Mouse (Mus musculus) G1E-ER4 (cell line): ENCODE results near the gene Hectd4. TPM values are rescaled to one million over a fixed set of nuclear protein-coding genes. Genes with fewer than 3 reads are reported as not detected.
A peak's percentile ranks its signal among the peaks of the same experiment; 100 is the strongest.

ENCODE experiments used
- GATA1 ChIP-seq: IDR thresholded peaks from one replicate; pipeline ENCODE4 v1.8.0; 2012; ENCODE audit warnings: low read length, inconsistent platforms
- polyA plus RNA-seq: library from polyadenylated mRNA; stranded (reverse); fragments of >175 nt; gene quantifications from 2 replicates; pipeline ENCODE4 v1.2.3, GENCODE M21; 2012

Gene Hectd4
- polyA plus RNA-seq, 1 experiment: 15.6 TPM

DNA sequence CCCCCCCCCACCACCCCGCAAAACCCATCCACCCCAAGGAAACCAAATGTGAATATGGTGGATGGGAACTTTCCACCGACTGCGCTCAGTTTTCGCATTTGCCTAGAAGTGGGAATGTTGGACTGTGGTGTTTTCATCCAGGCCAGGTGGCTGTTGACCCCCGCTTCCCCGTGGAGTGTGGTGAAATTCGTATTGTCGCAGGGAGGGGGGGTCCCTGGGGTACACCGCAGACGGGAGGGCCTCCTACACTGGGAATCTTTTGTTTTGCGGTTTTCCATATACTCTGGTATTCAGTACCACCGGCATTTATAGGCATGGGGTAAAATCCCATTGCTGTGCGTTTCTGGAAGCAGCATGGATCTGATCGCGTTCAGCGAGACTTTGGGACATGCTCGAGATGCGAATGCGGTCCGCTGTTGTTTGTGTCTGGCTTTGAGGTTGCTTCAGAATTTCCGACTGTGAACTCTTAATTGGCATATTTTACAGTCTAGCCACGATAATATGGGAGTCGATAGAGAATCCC is 1.4 kb downstream of the Hectd4 start:
- no peak for TF ChIP-seq GATA1

DNA sequence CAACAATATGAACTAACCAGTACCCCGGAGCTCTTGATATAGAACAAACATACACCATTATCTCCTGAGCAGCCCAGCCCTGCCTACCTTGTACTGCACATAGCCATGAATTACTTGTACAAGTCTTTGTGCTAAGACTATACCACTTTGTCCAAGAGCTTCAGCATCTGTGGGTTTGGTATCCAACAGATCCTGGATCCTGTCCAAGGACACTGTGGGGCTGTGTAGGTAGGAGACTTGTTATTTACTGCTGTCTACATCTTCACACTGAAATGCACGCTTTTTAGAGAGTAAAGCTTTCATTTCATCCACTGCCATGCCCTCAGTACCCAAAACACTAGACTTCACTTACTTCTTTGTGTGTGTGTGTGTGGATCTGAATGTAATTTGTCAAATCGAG is 4.8 kb downstream of the Hectd4 start:
- no peak for TF ChIP-seq GATA1

DNA sequence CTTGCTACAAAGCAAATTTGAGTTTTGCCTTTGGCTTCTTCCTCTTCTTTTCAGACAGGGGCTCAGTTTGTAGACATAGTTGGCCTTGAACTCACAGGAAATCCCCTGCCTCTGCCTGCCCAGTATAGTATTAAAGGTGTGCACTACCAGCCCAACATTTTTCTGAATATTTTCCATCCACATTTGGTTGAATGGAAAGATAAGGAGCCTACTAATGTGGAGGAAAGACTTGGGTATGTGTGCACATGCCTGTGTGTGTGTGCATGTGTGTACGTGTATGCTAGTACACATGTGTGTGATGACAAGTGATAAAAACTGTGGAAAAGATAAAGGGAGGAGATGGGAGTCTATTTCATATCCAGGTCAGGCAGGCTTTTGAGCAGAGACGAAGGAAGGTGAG is 5.8 kb downstream of the Hectd4 start:
- TF ChIP-seq GATA1: no peak

DNA sequence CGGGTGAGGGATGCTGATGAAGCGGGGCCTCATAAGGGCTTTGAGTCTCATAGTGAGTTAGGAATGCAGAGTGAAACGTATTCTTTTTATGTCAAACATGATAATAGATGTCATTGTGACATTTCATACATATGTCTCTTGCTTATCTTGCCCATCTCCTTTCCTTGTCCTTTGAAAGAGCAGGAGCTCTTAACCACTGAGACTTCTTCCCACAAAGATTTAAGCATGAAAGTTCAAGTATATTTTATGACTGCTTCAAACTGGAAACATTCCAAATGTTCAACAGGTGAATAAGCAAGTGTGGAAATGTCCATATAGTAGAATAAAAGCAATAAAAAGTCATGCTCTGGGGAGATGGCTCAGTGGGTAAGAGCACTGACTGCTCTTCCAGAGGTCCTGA is 6.4 kb downstream of the Hectd4 start:
- TF ChIP-seq GATA1: no peak

DNA sequence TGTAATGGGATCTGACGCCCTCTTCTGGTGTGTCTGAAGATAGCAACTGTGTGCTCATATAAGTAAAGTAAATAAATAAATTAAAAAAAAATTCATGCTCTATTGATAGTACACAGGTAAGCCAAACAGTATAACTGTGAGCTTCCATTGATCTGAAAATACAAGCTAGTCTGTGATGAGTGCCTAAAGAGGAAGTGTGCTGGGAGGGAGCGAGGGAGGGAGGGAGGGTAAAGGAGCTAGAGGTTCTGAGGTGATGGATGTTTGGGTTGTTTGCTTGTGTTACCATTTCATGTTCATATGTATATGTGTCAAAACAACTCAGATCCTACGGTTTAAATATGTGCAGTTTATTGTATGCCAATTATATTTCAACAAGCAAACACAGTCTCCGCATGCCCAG is 6.8 kb downstream of the Hectd4 start:
- no peak for TF ChIP-seq GATA1

DNA sequence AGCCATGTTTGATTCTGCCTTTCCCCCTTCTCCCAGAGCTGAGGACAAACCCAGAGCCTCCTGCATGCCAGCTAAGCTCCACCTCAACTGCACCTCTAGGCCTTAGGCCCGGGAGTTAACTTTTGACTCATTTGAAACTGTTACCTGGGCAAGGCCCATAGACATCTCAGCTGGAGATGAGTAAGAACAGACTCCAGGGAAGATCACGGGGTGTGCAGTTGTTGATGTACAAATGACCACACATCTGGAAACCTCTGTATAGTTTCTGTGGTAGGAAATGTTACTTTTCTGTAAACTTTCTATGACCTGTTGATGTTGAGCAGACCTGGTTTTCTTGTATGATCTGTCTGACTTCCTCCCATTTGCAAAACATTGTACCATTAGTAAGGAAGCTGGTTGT is 9.2 kb downstream of the Hectd4 start:
- no peak for TF ChIP-seq GATA1

DNA sequence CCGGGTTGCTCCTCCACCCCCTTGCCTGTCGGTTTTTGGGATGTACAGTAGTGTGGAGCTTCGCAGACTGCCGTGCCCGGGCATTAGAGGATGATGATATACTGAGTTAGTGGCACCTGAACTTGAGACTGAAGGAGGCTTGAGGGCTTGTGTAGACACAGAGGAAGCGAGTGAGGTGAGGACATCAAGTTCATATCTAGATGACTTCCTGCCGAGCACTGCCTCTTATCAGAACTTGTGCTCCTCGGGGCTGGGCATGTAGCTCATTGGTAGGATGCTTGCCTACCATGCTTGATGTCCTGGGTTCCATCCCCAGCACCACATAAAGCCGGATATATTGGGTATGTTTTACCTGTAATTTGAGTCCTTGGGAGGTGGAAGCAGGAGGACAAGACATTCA is 10.8 kb downstream of the Hectd4 start:
- TF ChIP-seq GATA1: peak; percentile 7

DNA sequence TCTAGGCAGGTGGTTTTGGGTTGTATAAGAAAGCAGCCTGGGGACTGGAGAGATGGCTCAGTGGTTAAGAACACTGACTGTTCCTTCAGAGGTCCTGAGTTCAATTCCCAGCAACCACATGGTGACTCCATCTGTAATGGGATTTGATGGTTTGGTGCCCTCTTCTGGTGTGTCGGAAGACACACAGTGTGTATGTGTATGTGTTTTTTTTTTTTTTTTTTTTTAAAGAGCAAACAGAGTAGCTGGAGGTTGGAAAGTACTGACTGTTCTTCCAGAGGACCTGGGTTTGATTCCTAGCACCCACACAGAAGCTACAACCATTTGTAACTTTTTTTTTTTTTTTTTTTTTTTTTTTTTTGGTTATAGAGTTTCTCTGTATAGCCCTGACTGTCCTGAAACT is 12.8 kb downstream of the Hectd4 start:
- TF ChIP-seq GATA1: no peak

DNA sequence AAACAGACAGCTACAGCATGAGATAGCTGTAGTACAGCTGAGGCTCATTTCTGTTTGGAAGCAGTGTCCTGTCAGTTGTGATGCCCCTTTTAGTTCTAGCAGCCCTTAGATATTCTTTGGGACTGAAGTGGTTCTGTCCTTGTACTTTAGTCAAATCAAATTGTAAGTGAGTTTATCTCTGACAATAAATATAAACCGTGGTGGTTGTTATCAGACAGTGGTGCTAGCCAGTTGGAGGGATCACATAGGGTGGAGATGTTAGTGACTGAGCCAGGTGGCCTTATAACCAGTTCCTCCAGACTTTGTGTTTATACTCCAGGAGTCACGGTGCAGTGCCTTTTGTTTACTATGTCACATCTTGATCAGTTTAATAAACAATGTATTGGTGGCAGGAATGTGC is 13.7 kb downstream of the Hectd4 start:
- TF ChIP-seq GATA1: no peak

DNA sequence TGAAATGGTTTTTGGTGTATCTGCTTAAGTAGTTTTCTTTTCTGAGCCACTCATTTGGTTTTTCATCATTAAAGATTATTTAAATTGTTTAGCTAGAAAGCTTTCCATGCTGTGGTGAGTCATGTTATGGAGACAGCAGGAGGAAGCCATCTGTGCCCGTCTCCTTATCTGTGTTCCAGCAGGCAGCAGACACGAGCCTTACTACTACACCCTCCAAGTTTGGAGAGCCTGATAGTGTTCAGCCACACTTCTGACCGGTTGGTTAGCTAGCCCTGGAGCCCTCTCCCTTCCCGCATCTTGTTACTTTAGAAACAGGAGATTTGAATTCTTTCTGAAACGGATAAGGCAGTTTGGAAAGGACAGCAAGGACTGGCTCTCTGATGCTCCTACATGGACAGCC is 16.2 kb downstream of the Hectd4 start:
- peak; percentile 75 for TF ChIP-seq GATA1

DNA sequence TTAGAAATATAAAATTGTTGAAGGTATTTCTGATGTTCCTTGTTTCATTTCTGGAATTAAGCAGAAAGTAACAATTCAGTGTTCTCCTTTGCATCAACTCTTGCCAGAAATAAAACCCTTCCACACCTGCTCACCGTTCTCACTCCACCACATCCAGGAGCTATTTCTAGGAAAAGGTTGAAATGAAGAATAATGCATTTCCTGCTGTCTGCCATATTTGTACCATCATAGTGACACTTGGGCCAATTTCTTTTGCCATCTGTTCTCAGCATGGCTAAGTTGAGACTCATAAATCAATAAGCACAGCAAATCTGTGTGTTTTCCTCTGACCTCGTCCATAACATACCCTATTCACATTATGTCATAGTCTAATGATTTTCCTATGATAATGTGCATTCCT is 18.2 kb downstream of the Hectd4 start:
- no peak for TF ChIP-seq GATA1

DNA sequence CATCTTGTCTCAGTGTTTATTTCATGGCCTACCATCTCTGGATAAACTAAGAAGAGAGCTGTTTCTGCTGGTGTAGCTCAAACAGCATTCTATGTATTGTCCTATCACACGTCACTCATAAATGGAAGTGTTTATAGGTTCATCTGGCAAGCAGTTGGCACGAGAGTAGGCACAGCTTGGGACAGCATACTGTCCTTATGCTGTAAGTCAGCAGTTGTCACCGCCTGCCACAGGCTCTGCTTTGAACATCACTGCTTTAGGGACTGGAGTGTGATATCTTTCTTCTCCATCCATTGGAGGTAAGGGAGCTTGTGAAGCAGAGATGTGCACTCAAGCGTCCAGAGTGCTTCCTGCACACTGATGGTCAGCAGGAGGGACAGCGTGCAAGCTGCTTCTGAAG is 19.8 kb downstream of the Hectd4 start:
- TF ChIP-seq GATA1: no peak

DNA sequence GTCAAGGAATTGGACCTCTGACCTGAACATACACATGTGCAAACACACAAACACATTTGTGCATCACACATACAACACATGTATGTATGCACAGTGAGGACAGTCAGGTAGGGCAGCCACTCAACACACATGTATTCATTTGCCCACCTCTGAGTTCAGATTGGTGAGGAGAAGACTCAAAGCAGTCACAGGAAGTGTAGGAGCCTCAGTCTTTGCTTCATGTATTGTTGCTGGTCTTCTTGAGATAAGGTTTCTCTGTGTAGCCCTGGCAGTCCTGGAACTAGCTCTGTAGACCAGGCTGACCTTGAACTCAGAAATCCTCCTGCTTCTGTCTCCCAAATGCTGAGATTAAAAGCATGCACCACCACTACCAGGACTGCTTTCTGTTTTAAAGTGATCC is 21.2 kb downstream of the Hectd4 start:
- no peak for TF ChIP-seq GATA1

DNA sequence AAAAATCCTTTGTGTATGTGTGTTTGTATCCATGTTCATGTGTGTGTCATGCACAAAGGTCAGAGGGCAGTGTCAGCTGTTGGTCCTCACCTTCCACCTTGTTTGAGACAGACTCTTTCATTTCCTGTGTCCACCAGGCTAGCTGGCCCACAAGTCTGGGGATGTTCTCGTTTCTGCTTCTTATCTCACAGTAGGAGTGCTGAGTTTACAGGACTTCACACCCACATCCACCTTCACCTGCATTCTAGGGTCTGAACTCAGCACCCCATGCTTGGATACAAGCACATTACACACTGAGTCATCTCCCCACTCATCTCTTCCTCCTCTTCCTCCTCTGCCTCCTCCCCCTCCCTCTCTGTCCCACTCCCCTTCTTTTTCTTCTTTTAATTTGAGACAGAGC is 22.2 kb downstream of the Hectd4 start:
- no peak for TF ChIP-seq GATA1

DNA sequence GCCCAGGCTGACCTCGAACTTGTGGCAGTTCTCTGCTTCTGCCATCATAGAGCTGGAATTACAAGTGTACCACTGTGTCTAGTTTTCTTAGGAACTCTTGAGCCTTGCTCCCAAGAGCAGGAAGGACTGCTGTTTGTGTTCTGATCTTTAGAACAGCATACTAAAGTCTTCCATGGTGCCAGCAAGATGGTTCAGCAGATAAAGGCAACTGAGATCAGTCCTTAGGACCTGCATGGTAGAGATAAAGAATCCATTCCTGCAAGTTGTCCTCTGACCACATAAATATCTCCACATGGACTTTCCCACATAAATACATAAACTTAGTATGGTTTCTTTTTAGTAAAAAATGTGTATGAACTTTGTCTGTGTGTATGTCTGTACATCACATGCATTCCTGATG is 22.7 kb downstream of the Hectd4 start:
- peak; percentile 77 for TF ChIP-seq GATA1

DNA sequence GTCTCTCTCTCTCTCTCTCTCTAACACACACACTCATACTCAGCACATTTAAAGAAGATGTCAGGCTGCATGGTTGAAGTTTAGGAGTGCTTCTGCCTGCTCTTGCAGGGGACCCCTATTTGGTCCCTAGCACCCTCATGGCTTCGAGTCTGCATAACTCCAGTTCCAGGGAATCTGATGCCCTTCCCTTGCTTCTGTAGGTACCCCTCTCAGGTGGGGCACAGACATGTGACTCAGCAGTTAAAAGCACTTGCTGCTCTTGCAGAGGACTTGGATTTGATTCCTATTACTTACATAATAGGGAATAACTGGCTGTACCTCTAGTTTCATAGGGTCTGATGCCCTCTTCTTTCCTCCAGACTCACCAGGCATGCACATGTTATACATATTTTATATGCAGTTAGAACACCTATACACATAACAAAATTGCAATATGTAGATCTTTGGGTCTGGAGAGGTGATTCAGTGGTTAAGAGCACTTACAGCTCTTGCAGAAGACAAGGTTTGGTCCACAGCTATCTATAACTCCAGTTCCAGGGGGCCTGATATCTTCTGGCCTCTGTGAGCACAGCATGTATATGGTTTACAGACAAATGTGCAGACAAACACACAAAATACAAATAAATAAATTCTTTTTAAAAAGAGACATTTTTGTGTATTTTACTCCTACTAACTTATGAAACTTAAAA is 23.8 kb downstream of the Hectd4 start:
- no peak for TF ChIP-seq GATA1

DNA sequence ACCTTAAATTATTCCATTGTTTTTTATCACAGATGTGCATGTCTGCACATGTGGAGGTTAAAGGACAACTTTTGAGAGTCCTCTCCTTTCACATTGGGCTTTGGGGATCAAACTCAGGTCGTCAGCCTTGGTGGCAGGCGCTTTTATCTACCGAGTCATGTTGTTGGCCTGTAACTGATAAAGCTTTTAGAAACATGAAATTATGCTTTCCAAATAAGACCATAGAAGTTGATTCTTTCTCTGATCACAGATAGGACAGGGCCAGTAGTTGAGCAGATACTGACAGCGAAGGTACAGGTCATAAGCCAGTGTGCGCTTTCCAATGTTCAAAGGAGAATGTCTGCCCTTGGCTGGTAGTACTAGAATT is 24.3 kb downstream of the Hectd4 start:
- peak; percentile 53 for TF ChIP-seq GATA1

DNA sequence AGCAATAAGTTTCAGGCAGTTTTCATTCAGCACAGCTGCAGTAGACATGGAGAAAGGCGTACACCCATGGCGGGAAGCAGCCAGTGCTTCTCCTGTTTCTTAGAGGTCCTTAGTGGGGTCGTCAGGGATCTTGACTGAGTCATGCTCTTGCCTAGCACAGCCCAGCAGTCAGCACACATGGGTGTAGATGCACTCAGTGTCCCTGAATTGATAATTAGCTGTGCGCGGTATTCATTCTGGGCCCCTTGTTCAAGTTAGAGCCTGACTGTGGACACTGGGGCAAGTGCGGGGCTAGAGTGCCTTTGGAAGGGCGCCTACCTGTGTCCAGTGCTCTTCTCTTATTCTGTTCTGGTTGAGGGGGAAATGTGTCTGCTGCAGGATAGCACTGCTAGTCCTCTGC is 25.2 kb downstream of the Hectd4 start:
- TF ChIP-seq GATA1: no peak
